Mouse (Mus musculus): Measurements from ENCODE around the gene Rpp14. TPM values are rescaled to one million over a fixed set of nuclear protein-coding genes. Genes with fewer than 3 reads are reported as not detected.
"Not testable (repeated sequence)": the region's sequence is repeated elsewhere in the genome, so short reads cannot be mapped to it uniquely, and the experiment has no call there.

The Rpp14 gene
- polyA plus RNA-seq, 1 experiment from 2014 or later, result 48.5 TPM

GRCm38 (mm10) chr14:8113616-8114015 is 33.4 kb downstream of the Rpp14 start:
- H3K36me3 ChIP-seq (ENCODE audit: control insufficient read depth, insufficient read depth, low read length), result no peaks in the 10 kb centered on the region
- DNase-seq (ENCODE audit: low spot score), result no peak
- H3K4me2 ChIP-seq (ENCODE audit: low read depth, low read length), result no peak overlapping the region
- ATAC-seq (ENCODE audit: low read depth), result no peak
- no peaks in the 10 kb centered on the region for H3K27me3 ChIP-seq (replicated peaks; ENCODE audit: control insufficient read depth, insufficient read depth, low read length)
- H3K9me3 ChIP-seq (ENCODE audit: control insufficient read depth, low read length), result no peaks in the 10 kb centered on the region
- WGBS, result 97% methylated on average over 2 of the region's 2 CpGs
- no peaks in the 10 kb centered on the region for H3K4me1 ChIP-seq (ENCODE audit: control insufficient read depth, insufficient read depth, low read length)
- no peak overlapping the region for H3K9ac ChIP-seq (ENCODE audit: low read depth, low read length)
- no peak overlapping the region for H3K4me3 ChIP-seq (ENCODE audit: low read depth, low read length)
- no peak overlapping the region for H3K27ac ChIP-seq (replicated peaks; ENCODE audit: low read depth, low read length)

- WGBS, result 53% methylated on average over 3 of the region's 3 CpGs
- DNase-seq (ENCODE audit: low spot score) (no peak), ATAC-seq (ENCODE audit: low read depth) (no peak)
These were observed 34.1 kb downstream of the Rpp14 start for GRCm38 (mm10) chr14:8114306-8114705.

GRCm38 (mm10) chr14:8114756-8115155 is 34.6 kb downstream of the Rpp14 start:
- no peak for ATAC-seq (ENCODE audit: low read depth)
- 94% methylated on average over 1 of the region's 1 CpGs for WGBS
- H3K9me3 ChIP-seq (ENCODE audit: control insufficient read depth, low read length), result no peaks in the 10 kb centered on the region
- H3K4me3 ChIP-seq (ENCODE audit: low read depth, low read length), result no peak overlapping the region
- no peak overlapping the region for H3K9ac ChIP-seq (ENCODE audit: low read depth, low read length)
- no peak overlapping the region for H3K27ac ChIP-seq (replicated peaks; ENCODE audit: low read depth, low read length)
- DNase-seq (ENCODE audit: low spot score), result no peak
- H3K4me2 ChIP-seq (ENCODE audit: low read depth, low read length), result no peak overlapping the region
- H3K4me1 ChIP-seq (ENCODE audit: control insufficient read depth, insufficient read depth, low read length), result no peaks in the 10 kb centered on the region
- no peaks in the 10 kb centered on the region for H3K36me3 ChIP-seq (ENCODE audit: control insufficient read depth, insufficient read depth, low read length)
- no peaks in the 10 kb centered on the region for H3K27me3 ChIP-seq (replicated peaks; ENCODE audit: control insufficient read depth, insufficient read depth, low read length)

More at GRCm38 (mm10) chr14:8114306-8114705, 34.1 kb downstream of the Rpp14 start:
- H3K9ac ChIP-seq (ENCODE audit: low read depth, low read length), result no peak overlapping the region
- H3K9me3 ChIP-seq (ENCODE audit: control insufficient read depth, low read length), result no peaks in the 10 kb centered on the region
- H3K36me3 ChIP-seq (ENCODE audit: control insufficient read depth, insufficient read depth, low read length), result no peaks in the 10 kb centered on the region
- no peak overlapping the region for H3K4me2 ChIP-seq (ENCODE audit: low read depth, low read length)
- no peaks in the 10 kb centered on the region for H3K4me1 ChIP-seq (ENCODE audit: control insufficient read depth, insufficient read depth, low read length)
- no peak overlapping the region for H3K27ac ChIP-seq (replicated peaks; ENCODE audit: low read depth, low read length)
- H3K4me3 ChIP-seq (ENCODE audit: low read depth, low read length), result no peak overlapping the region
- no peaks in the 10 kb centered on the region for H3K27me3 ChIP-seq (replicated peaks; ENCODE audit: control insufficient read depth, insufficient read depth, low read length)

- Histone ChIP-seq H3K36me3 (ENCODE audit: control insufficient read depth, insufficient read depth, low read length) (no peaks in the 10 kb centered on the region), H3K27ac (replicated peaks; ENCODE audit: low read depth, low read length) (no peak overlapping the region), H3K9me3 (ENCODE audit: control insufficient read depth, low read length) (no peaks in the 10 kb centered on the region), H3K27me3 (replicated peaks; ENCODE audit: control insufficient read depth, insufficient read depth, low read length) (no peaks in the 10 kb centered on the region), H3K9ac (ENCODE audit: low read depth, low read length) (no peak overlapping the region), H3K4me2 (ENCODE audit: low read depth, low read length) (no peak overlapping the region), H3K4me1 (ENCODE audit: control insufficient read depth, insufficient read depth, low read length) (no peaks in the 10 kb centered on the region), H3K4me3 (ENCODE audit: low read depth, low read length) (no peak overlapping the region)
- ATAC-seq (ENCODE audit: low read depth) (no peak), DNase-seq (ENCODE audit: low spot score) (no peak)
- 69% methylated on average over 4 of the region's 4 CpGs for WGBS
These were observed 35.6 kb downstream of the Rpp14 start for GRCm38 (mm10) chr14:8115772-8116171.

- Histone ChIP-seq H3K27ac (replicated peaks; ENCODE audit: low read depth, low read length) (no peak overlapping the region), H3K36me3 (ENCODE audit: control insufficient read depth, insufficient read depth, low read length) (0 out of 2 replicates have a peak, but pooled peaks cover 6% of the 10 kb centered on the region), H3K27me3 (replicated peaks; ENCODE audit: control insufficient read depth, insufficient read depth, low read length) (no peaks in the 10 kb centered on the region), H3K4me1 (ENCODE audit: control insufficient read depth, insufficient read depth, low read length) (no peaks in the 10 kb centered on the region), H3K4me3 (ENCODE audit: low read depth, low read length) (no peak overlapping the region), H3K9ac (ENCODE audit: low read depth, low read length) (no peak overlapping the region), H3K4me2 (ENCODE audit: low read depth, low read length) (no peak overlapping the region), H3K9me3 (ENCODE audit: control insufficient read depth, low read length) (no peaks in the 10 kb centered on the region)
- WGBS, result 74% methylated on average over 2 of the region's 2 CpGs
- DNase-seq (ENCODE audit: low spot score), result no peak
- ATAC-seq (ENCODE audit: low read depth), result no peak
These were observed 37.2 kb downstream of the Rpp14 start for GRCm38 (mm10) chr14:8117371-8117770.

GRCm38 (mm10) chr14:8119454-8119853 is 39.3 kb downstream of the Rpp14 start:
- H3K27ac ChIP-seq (replicated peaks; ENCODE audit: low read depth, low read length), result no peak overlapping the region
- H3K36me3 ChIP-seq (ENCODE audit: control insufficient read depth, insufficient read depth, low read length), result peaks cover 15% of the 10 kb centered on the region; the same call in 1 of the 2 replicates
- H3K4me2 ChIP-seq (ENCODE audit: low read depth, low read length), result no peak overlapping the region
- no peak overlapping the region for H3K9ac ChIP-seq (ENCODE audit: low read depth, low read length)
- no peaks in the 10 kb centered on the region for H3K27me3 ChIP-seq (replicated peaks; ENCODE audit: control insufficient read depth, insufficient read depth, low read length)
- ATAC-seq (ENCODE audit: low read depth) (no peak), DNase-seq (ENCODE audit: low spot score) (no peak)
- no peaks in the 10 kb centered on the region for H3K4me1 ChIP-seq (ENCODE audit: control insufficient read depth, insufficient read depth, low read length)
- no peak overlapping the region for H3K4me3 ChIP-seq (ENCODE audit: low read depth, low read length)
- no peaks in the 10 kb centered on the region for H3K9me3 ChIP-seq (ENCODE audit: control insufficient read depth, low read length)
- 84% methylated on average over 5 of the region's 5 CpGs for WGBS

GRCm38 (mm10) chr14:8119904-8120303 is 39.7 kb downstream of the Rpp14 start:
- H3K4me2 ChIP-seq (ENCODE audit: low read depth, low read length), result no peak overlapping the region
- no peak for DNase-seq (ENCODE audit: low spot score)
- H3K27ac ChIP-seq (replicated peaks; ENCODE audit: low read depth, low read length), result no peak overlapping the region
- H3K4me3 ChIP-seq (ENCODE audit: low read depth, low read length), result no peak overlapping the region
- H3K27me3 ChIP-seq (replicated peaks; ENCODE audit: control insufficient read depth, insufficient read depth, low read length), result no peaks in the 10 kb centered on the region
- no peak for ATAC-seq (ENCODE audit: low read depth)
- H3K9ac ChIP-seq (ENCODE audit: low read depth, low read length), result no peak overlapping the region
- 83% methylated on average over 3 of the region's 3 CpGs for WGBS
- H3K4me1 ChIP-seq (ENCODE audit: control insufficient read depth, insufficient read depth, low read length), result no peaks in the 10 kb centered on the region
- no peaks in the 10 kb centered on the region for H3K9me3 ChIP-seq (ENCODE audit: control insufficient read depth, low read length)
- H3K36me3 ChIP-seq (ENCODE audit: control insufficient read depth, insufficient read depth, low read length), result peaks cover 15% of the 10 kb centered on the region; the same call in 1 of the 2 replicates

- no peak overlapping the region for H3K9ac ChIP-seq (ENCODE audit: low read depth, low read length)
- DNase-seq (ENCODE audit: low spot score) (no peak), ATAC-seq (ENCODE audit: low read depth) (no peak)
- no peaks in the 10 kb centered on the region for H3K4me1 ChIP-seq (ENCODE audit: control insufficient read depth, insufficient read depth, low read length)
- no peaks in the 10 kb centered on the region for H3K27me3 ChIP-seq (replicated peaks; ENCODE audit: control insufficient read depth, insufficient read depth, low read length)
- no peak overlapping the region for H3K27ac ChIP-seq (replicated peaks; ENCODE audit: low read depth, low read length)
- peaks cover 23% of the 10 kb centered on the region; the same call in 1 of the 2 replicates for H3K36me3 ChIP-seq (ENCODE audit: control insufficient read depth, insufficient read depth, low read length)
- no peaks in the 10 kb centered on the region for H3K9me3 ChIP-seq (ENCODE audit: control insufficient read depth, low read length)
- no peak overlapping the region for H3K4me3 ChIP-seq (ENCODE audit: low read depth, low read length)
- no peak overlapping the region for H3K4me2 ChIP-seq (ENCODE audit: low read depth, low read length)
- 89% methylated on average over 7 of the region's 7 CpGs for WGBS
These were observed 43.0 kb downstream of the Rpp14 start for GRCm38 (mm10) chr14:8123141-8123540.

- not testable (repeated sequence) for DNase-seq (ENCODE audit: low spot score); H3K4me3 ChIP-seq (ENCODE audit: low read depth, low read length); H3K4me2 ChIP-seq (ENCODE audit: low read depth, low read length); H3K4me1 ChIP-seq (ENCODE audit: control insufficient read depth, insufficient read depth, low read length); H3K9ac ChIP-seq (ENCODE audit: low read depth, low read length); ATAC-seq (ENCODE audit: low read depth); H3K9me3 ChIP-seq (ENCODE audit: control insufficient read depth, low read length); H3K27me3 ChIP-seq (replicated peaks; ENCODE audit: control insufficient read depth, insufficient read depth, low read length)
- Histone ChIP-seq H3K36me3 (ENCODE audit: control insufficient read depth, insufficient read depth, low read length) (peaks cover 23% of the 10 kb centered on the region; the same call in 1 of the 2 replicates), H3K27ac (replicated peaks; ENCODE audit: low read depth, low read length) (peak overlapping the region; percentile 21; the same call in 1 of the 2 replicates)
- 95% methylated on average over 10 of the region's 10 CpGs for WGBS
These were observed 43.4 kb downstream of the Rpp14 start for GRCm38 (mm10) chr14:8123611-8124010.
